Mouse (Mus musculus) embryonic fibroblast, embryonic 13.5 days (primary cell): ENCODE measurements around the gene Tenm4. TPM values are rescaled to one million over a fixed set of nuclear protein-coding genes. Genes with fewer than 3 reads are reported as not detected.

Source experiments
- H3K27ac ChIP-seq: 2 replicates; pipeline ENCODE4 v1.5.1; 2012; ENCODE audit warnings: low read length, control low read depth, inconsistent platforms; ENCODE audit not compliant: insufficient read depth
- H3K4me1 ChIP-seq: 2 replicates; pipeline ENCODE4 v1.6.1; 2011; ENCODE audit warnings: low read length; ENCODE audit not compliant: control insufficient read depth, insufficient read depth
- H3K4me3 ChIP-seq: 2 replicates; pipeline ENCODE4 v1.5.1; 2011; ENCODE audit warnings: mild to moderate bottlenecking, control low read depth, low read length; ENCODE audit not compliant: insufficient read depth
- CTCF ChIP-seq: IDR thresholded peaks from 2 replicates; pipeline ENCODE4 v1.5.1; 2011; ENCODE audit warnings: mild to moderate bottlenecking, control low read depth, low read length, moderate library complexity, borderline replicate concordance; ENCODE audit not compliant: insufficient read depth
- POLR2A ChIP-seq: IDR thresholded peaks from 2 replicates; pipeline ENCODE4 v1.6.1; 2011; ENCODE audit warnings: low read depth, mild to moderate bottlenecking, control low read depth, low read length, moderate library complexity
- polyA plus RNA-seq: library from polyadenylated mRNA; stranded (reverse); fragments of >200 nt; gene quantifications from 2 replicates; pipeline ENCODE4 v1.2.4, GENCODE M21; 2011; ENCODE audit warnings: low read depth; ENCODE audit not compliant: missing spikeins, insufficient read length

The Tenm4 gene
- polyA plus RNA-seq, 1 experiment: 17.3 TPM

DNA sequence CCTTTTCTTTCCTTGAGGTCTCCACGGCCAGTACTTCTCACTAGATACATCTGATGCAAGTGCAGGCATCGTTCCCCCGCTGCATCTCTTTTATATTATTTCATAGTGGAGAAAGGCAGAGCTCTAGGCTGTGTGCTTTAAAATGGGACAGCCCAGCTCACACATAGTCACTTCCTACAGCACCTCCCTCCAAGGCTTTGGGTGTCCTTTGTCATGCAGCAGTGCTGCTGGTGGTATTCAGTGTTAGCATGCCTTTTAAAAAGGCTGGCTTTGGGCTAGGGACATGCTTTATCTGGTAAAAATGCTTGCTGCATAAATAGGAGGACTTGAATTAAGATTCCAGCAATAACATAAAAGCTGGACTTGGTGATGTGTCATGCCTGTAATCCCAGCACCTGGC, 499.0 kb downstream of the Tenm4 start:
- H3K4me1 ChIP-seq: no peaks in the 10 kb centered on the region
- TF ChIP-seq POLR2A (no peak), CTCF (no peak)
- H3K27ac ChIP-seq: no peak overlapping the region
- H3K4me3 ChIP-seq: no peak overlapping the region

DNA sequence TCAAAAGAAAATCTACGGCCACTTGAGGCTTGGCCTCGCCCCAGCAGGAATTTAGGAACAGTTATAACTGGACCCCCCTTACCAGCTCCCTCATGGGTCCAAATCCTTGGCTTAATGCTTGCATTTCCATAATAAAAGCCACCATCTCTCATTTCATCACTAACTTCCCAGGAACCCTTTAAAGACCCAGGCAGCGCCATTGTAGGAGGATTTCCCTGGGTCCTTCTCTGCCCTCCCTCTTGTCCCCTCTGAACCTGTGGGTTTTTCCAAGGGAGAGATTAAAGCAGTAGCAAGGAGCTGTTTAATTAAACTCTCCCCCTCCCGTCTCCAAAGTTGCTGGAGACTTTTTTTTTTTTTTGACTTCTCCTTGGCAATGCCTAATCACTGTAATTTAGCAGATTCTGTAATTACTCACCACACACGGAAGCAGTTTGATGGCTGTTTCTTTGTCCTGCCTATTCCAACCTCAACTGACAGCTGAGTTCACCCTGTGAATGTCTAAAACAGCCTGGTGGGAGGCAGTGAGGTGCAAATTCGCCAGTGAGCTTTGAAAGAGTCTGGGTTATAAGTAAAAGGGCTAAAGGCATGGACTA, 501.4 kb downstream of the Tenm4 start:
- no peak for TF ChIP-seq POLR2A
- TF ChIP-seq CTCF: no peak
- Histone ChIP-seq H3K4me1 (no peaks in the 10 kb centered on the region), H3K27ac (no peak overlapping the region), H3K4me3 (no peak overlapping the region)

DNA sequence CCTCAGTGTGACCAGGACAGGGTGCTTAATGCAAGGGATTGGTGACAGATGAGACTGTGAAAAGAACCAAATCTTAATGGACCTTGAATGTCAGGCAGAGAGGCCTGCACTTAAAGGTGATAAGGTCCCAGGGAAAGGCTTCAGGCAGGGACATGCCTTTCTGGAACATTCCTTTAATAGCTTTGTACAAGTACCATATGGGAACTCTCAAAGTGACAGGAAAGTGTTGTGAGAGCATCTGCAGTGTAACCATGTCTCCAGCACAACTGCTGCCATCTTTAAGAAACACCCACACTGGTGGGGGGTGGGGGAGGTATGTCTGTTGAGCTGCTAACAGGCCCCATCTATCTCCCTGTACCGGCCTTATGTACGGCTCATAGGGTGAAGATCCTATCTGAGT, 506.0 kb downstream of the Tenm4 start:
- H3K4me1 ChIP-seq: no peaks in the 10 kb centered on the region
- no peak overlapping the region for H3K27ac ChIP-seq
- TF ChIP-seq CTCF (no peak), POLR2A (no peak)
- H3K4me3 ChIP-seq: no peak overlapping the region

DNA sequence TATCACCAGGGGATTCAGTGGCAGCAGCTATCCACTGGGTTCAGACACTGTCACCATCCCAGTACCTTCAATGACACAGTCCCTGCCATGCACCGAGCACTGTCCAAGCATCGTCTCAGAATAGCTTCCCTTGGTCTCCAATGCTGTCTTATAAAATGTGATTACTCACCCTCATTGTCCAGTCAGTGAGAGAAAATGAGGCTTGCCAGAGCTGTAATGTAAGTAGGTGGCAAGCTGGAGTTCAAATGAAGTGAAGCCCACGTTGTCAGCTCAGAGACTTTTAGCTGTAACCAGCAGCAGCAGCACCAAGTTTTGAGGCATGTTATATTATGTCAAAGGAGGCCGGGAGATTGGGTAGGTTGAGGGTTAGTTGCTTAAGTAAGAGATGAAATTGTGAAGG, 507.2 kb downstream of the Tenm4 start:
- no peak for TF ChIP-seq POLR2A
- TF ChIP-seq CTCF: no peak
- H3K27ac ChIP-seq: no peak overlapping the region
- no peaks in the 10 kb centered on the region for H3K4me1 ChIP-seq
- H3K4me3 ChIP-seq: no peak overlapping the region

DNA sequence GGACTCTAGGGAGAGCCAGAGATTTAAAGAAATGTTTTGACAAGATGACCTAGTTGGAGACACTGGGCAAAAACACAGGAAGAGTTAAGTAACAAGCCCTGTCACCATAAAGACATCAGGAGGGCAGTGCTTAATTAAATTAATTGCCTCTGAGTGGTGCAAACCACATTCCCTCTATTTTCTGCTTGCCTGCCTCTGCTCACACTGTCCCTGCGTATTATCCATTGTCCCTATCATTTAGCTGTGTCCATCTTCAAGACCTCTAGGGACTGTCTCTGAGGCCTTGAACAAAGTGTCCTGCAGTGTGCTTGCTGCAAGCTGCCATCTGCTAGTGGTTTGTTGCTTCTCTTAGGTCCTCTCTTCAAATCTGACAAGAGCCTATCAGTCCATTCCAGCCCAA, 508.7 kb downstream of the Tenm4 start:
- no peak overlapping the region for H3K4me3 ChIP-seq
- H3K4me1 ChIP-seq: no peaks in the 10 kb centered on the region
- TF ChIP-seq CTCF (no peak), POLR2A (no peak)
- H3K27ac ChIP-seq: no peak overlapping the region

DNA sequence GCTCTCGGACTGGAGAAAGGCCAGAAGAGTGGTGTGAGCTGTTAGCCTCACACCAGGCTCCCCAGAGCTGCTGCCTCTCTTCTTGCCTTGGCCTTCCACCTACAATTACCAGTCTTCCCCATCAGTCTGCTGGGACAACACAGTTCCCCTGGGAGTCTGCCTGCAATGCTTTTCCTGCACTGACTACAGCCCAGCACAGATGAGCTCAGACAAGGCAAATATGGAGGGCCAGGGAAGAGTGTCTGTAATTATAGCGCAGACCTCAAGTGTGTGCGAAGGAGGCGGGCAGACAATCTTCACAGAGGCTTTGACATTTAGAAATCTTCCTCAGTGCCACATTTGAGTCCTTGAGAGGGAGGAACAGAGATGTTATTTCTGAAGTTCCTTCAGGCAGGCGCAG, 509.4 kb downstream of the Tenm4 start:
- no peaks in the 10 kb centered on the region for H3K4me1 ChIP-seq
- no peak overlapping the region for H3K4me3 ChIP-seq
- no peak for TF ChIP-seq POLR2A
- no peak for TF ChIP-seq CTCF
- no peak overlapping the region for H3K27ac ChIP-seq

DNA sequence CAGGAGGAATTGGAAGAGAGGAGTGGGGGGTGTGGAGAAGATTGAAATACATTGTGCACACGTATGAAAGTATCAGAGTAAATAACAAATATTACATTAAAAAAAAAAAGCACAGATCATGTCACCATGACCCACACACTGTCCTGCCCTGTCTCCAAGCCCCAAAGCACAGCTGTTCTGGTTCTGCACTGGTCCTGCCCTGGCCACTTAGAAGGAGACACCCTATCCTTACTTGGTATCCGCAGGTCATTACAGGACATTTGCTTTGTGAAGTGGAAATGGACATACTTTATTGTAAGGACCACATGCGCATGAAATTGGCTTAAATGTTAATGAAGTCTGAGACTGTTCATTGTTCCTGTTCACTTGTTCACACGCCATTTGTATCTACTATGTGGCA, 510.8 kb downstream of the Tenm4 start:
- no peak overlapping the region for H3K27ac ChIP-seq
- H3K4me3 ChIP-seq: no peak overlapping the region
- no peaks in the 10 kb centered on the region for H3K4me1 ChIP-seq
- no peak for TF ChIP-seq CTCF
- no peak for TF ChIP-seq POLR2A

DNA sequence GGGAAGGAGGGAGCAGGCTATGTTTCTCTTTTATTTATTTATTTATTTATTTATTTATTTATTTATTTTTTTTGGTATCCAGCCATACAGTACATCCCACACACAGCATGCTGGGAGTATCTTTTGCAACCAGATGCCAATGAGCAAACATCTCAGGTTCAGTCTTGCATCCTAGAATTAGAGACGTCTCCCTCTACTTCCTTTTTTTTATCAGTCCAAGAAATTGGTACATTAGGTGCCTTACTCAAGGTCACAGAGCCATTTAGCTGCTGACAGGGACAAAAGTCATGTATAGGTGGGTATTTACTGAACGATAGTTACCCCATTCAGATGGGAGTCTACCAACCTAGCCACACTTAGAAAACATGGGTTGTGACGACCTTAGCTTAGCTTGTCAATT, 517.1 kb downstream of the Tenm4 start:
- Histone ChIP-seq H3K27ac (no peak overlapping the region), H3K4me1 (no peaks in the 10 kb centered on the region), H3K4me3 (no peak overlapping the region)
- TF ChIP-seq CTCF (no peak), POLR2A (no peak)

DNA sequence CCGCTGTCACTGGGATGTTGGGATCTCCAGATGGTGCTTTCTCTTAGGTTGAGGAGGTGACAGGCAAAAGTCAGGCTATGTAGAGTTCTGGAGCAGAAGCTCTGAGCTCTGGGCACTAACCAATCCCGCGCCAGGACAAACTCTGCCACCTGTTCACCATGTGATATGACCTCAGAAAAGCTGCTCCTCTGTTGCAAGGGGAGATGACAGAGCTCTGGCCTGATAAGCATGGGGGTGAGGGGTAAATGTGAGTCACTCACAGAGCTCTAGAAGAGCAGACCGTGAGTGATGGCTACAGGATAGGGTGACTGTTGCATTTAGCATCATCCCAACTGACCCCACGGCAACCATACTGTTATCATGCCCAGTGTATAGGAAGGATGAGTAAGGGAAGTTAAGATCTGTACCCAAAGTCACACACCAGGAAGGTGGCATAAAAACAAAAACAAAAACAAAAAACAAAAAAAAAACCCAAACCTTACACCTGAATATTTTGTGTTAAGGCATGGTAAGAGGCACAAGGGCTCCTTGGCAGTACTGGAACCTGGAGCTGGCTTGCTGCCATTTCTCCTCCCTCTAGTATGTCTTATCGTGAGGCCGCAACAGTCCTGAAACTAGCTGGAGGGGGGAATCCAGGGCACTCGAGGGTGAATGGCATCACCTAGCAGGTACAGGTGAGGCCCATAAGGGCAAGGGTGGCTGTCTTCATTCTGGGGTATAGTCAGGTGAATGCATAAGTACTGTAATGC, 530.2 kb downstream of the Tenm4 start:
- TF ChIP-seq POLR2A: no peak
- no peak for TF ChIP-seq CTCF
- no peak overlapping the region for H3K27ac ChIP-seq
- no peaks in the 10 kb centered on the region for H3K4me1 ChIP-seq
- H3K4me3 ChIP-seq: no peak overlapping the region

DNA sequence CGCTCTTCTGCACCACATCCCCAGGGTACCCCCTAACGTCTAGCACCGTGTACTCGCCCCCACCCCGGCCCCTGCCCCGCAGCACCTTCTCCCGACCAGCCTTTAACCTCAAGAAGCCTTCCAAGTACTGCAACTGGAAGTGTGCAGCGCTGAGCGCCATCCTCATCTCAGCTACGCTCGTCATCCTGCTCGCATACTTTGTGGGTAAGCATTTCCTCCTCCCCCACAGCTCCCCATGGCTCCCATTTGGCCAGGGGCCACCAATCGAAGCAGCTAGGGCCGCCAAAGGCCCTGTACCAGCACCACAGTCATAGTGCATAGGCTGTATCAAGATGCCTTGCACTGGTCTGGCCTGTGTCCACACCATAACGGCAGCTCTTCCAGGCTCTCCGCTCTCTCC, 532.9 kb downstream of the Tenm4 start:
- peaks cover 12% of the 10 kb centered on the region for H3K4me1 ChIP-seq
- no peak overlapping the region for H3K27ac ChIP-seq
- H3K4me3 ChIP-seq: no peak overlapping the region
- TF ChIP-seq CTCF: no peak
